Mouse (Mus musculus): ENCODE data around the gene Arhgap31. TPM values are rescaled to one million over a fixed set of nuclear protein-coding genes. Genes with fewer than 3 reads are reported as not detected.
"Not testable (repeated sequence)": the region's sequence is repeated elsewhere in the genome, so short reads cannot be mapped to it uniquely, and the experiment has no call there.

The Arhgap31 gene
- total RNA-seq, 2 experiments from 2014 or later = 20.8 to 22.6 TPM

- intact Hi-C loops (cut with DNase I; ENCODE audit: low total_unique reads) = no loop called here
- no peak for DNase-seq
Observed at GRCm38 (mm10) chr16:38695557-38695956, 17.5 kb downstream of the Arhgap31 start.

GRCm38 (mm10) chr16:38694906-38695540, 18.1 kb downstream of the Arhgap31 start:
- intact Hi-C loops (cut with DNase I; ENCODE audit: low total_unique reads) = no loop called here
- DNase-seq = no peak

GRCm38 (mm10) chr16:38690501-38690900, 22.6 kb downstream of the Arhgap31 start:
- DNase-seq = no peak
- intact Hi-C loops (cut with DNase I; ENCODE audit: low total_unique reads) = no loop called here

GRCm38 (mm10) chr16:38689786-38690185, 23.3 kb downstream of the Arhgap31 start:
- intact Hi-C loops (cut with DNase I; ENCODE audit: low total_unique reads) = no loop called here
- DNase-seq = no peak

- DNase-seq = peak; percentile 58
- intact Hi-C loops (cut with DNase I; ENCODE audit: low total_unique reads) = no loop called here
Observed at GRCm38 (mm10) chr16:38688531-38689264, 24.4 kb downstream of the Arhgap31 start.

- intact Hi-C loops (cut with DNase I; ENCODE audit: low total_unique reads) = no loop called here
- DNase-seq = no peak
Observed at GRCm38 (mm10) chr16:38687673-38688072, 25.4 kb downstream of the Arhgap31 start.

GRCm38 (mm10) chr16:38683094-38683493, 30.0 kb downstream of the Arhgap31 start:
- intact Hi-C loops (cut with DNase I; ENCODE audit: low total_unique reads) = no loop called here
- no peak for DNase-seq

- DNase-seq = no peak
- intact Hi-C loops (cut with DNase I; ENCODE audit: low total_unique reads) = no loop called here
Observed at GRCm38 (mm10) chr16:38681313-38681712, 31.8 kb downstream of the Arhgap31 start.

GRCm38 (mm10) chr16:38679431-38680021, 33.5 kb downstream of the Arhgap31 start:
- intact Hi-C loops (cut with DNase I; ENCODE audit: low total_unique reads) = no loop called here
- no peak for DNase-seq

- intact Hi-C loops (cut with DNase I; ENCODE audit: low total_unique reads) = no loop called here
- DNase-seq = no peak
Observed at GRCm38 (mm10) chr16:38678853-38679252, 34.2 kb downstream of the Arhgap31 start.

- intact Hi-C loops (cut with DNase I; ENCODE audit: low total_unique reads) = not testable (repeated sequence)
Observed at GRCm38 (mm10) chr16:38677941-38678340, 35.1 kb downstream of the Arhgap31 start.

GRCm38 (mm10) chr16:38677171-38677570, 35.9 kb downstream of the Arhgap31 start:
- DNase-seq = no peak
- intact Hi-C loops (cut with DNase I; ENCODE audit: low total_unique reads) = no loop called here

More at GRCm38 (mm10) chr16:38677941-38678340, 35.1 kb downstream of the Arhgap31 start:
- not testable (repeated sequence) for DNase-seq

- no peak for DNase-seq
- intact Hi-C loops (cut with DNase I; ENCODE audit: low total_unique reads) = no loop called here
Observed at GRCm38 (mm10) chr16:38676647-38677046, 36.4 kb downstream of the Arhgap31 start.

GRCm38 (mm10) chr16:38675600-38676335, 37.3 kb downstream of the Arhgap31 start:
- no peak for DNase-seq
- intact Hi-C loops (cut with DNase I; ENCODE audit: low total_unique reads) = no loop called here

GRCm38 (mm10) chr16:38674891-38675290, 38.2 kb downstream of the Arhgap31 start:
- no peak for DNase-seq
- intact Hi-C loops (cut with DNase I; ENCODE audit: low total_unique reads) = no loop called here

- DNase-seq = no peak
- intact Hi-C loops (cut with DNase I; ENCODE audit: low total_unique reads) = no loop called here
Observed at GRCm38 (mm10) chr16:38673511-38673910, 39.6 kb downstream of the Arhgap31 start.

GRCm38 (mm10) chr16:38672947-38673346, 40.1 kb downstream of the Arhgap31 start:
- intact Hi-C loops (cut with DNase I; ENCODE audit: low total_unique reads) = no loop called here

GRCm38 (mm10) chr16:38672370-38672769, 40.7 kb downstream of the Arhgap31 start:
- no peak for DNase-seq
- intact Hi-C loops (cut with DNase I; ENCODE audit: low total_unique reads) = no loop called here

More at GRCm38 (mm10) chr16:38672947-38673346, 40.1 kb downstream of the Arhgap31 start:
- DNase-seq = no peak

- no peak for DNase-seq
- intact Hi-C loops (cut with DNase I; ENCODE audit: low total_unique reads) = no loop called here
Observed at GRCm38 (mm10) chr16:38670621-38671390, 42.3 kb downstream of the Arhgap31 start.

Data from gastrocnemius, postnatal 14 days (tissue).